Mouse (Mus musculus) thymus, adult 2 months (tissue): Measurements from ENCODE around the gene Eva1c.

Source experiments
- CTCF ChIP-seq: fragments of 200-500 bp; IDR thresholded peaks from 2 replicates; pipeline ENCODE4 v1.5.1; 2012; ENCODE audit warnings: mild to moderate bottlenecking, control low read depth, low read length, moderate library complexity, borderline replicate concordance; ENCODE audit not compliant: control insufficient read depth, poor library complexity, insufficient read depth; ENCODE audit errors: extremely low read depth
- POLR2A ChIP-seq: fragments of 200-500 bp; IDR thresholded peaks from 2 replicates; pipeline ENCODE4 v1.6.1; 2012; ENCODE audit warnings: mild to moderate bottlenecking, low read length, control low read depth, moderate library complexity; ENCODE audit not compliant: control insufficient read depth, poor library complexity, insufficient read depth; ENCODE audit errors: extremely low read depth

GRCm38 (mm10) chr16:90865652-90866051 is 39.1 kb downstream of the Eva1c start:
- TF ChIP-seq CTCF (no peak), POLR2A (no peak)
